Mouse (Mus musculus): ENCODE measurements around the gene Grin2d. TPM values are rescaled to one million over a fixed set of nuclear protein-coding genes. Genes with fewer than 3 reads are reported as not detected.
"Not testable (repeated sequence)": the region's sequence is repeated elsewhere in the genome, so short reads cannot be mapped to it uniquely, and the experiment has no call there.

Gene Grin2d
- total RNA-seq, 2 experiments from 2014 or later, result 13.4 to 14.7 TPM

GRCm38 (mm10) chr7:45917004-45917704 is 39.0 kb upstream of the Grin2d start:
- peak overlapping the region; percentile 82 for H3K27ac ChIP-seq
- TF ChIP-seq CTCF (IDR thresholded peaks at IDR 0.05), result no peak
- intact Hi-C loops (cut with DNase I), result no loop called here
- no peak for DNase-seq (ENCODE audit: extremely low spot score in 1 of 2, low spot score in 2 of 2)
- H3K4me3 ChIP-seq, result peak overlapping the region; percentile 48

- intact Hi-C loops (cut with DNase I), result no loop called here
- Histone ChIP-seq H3K27ac (peak overlapping the region; percentile 86), H3K4me3 (peak overlapping the region; percentile 48)
- peak; percentile 52 to 75 for DNase-seq (ENCODE audit: extremely low spot score in 1 of 2, low spot score in 2 of 2)
- TF ChIP-seq CTCF (IDR thresholded peaks at IDR 0.05), result no peak
Observed at GRCm38 (mm10) chr7:45916056-45917003, 38.2 kb upstream of the Grin2d start.

DNA sequence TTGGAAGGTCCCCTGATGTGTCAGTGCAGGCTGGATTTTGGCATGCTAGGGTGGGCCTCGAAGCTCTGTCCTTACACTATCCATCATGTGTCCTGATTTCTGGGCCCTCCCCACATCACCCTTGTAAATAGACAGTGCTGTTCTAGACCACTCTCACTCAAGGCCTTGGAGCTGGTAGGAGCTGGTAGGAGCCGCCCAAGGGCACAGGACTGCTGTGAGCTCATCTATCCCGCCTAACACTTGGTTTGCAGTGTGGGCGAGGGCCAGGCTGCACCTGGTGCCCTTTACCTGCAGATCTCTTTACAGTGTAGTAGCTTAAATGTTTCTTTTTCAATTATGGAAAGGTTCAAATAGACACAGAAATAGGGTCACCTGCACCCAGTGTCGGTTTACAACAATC is 36.8 kb upstream of the Grin2d start:
- TF ChIP-seq CTCF (IDR thresholded peaks at IDR 0.05), result no peak
- H3K27ac ChIP-seq, result no peak overlapping the region
- intact Hi-C loops (cut with DNase I), result no loop called here
- no peak overlapping the region for H3K4me3 ChIP-seq
- no peak for DNase-seq (ENCODE audit: extremely low spot score in 1 of 2, low spot score in 2 of 2)

- no peak overlapping the region for H3K27ac ChIP-seq
- DNase-seq (ENCODE audit: extremely low spot score in 1 of 2, low spot score in 2 of 2), result no peak
- intact Hi-C loops (cut with DNase I), result no loop called here
- TF ChIP-seq CTCF (IDR thresholded peaks at IDR 0.05), result no peak
- H3K4me3 ChIP-seq, result no peak overlapping the region
Observed at GRCm38 (mm10) chr7:45914067-45914466, 35.9 kb upstream of the Grin2d start.

GRCm38 (mm10) chr7:45909145-45909544 is 31.0 kb upstream of the Grin2d start:
- no peak for DNase-seq (ENCODE audit: extremely low spot score in 1 of 2, low spot score in 2 of 2)
- no peak overlapping the region for H3K27ac ChIP-seq
- TF ChIP-seq CTCF (IDR thresholded peaks at IDR 0.05), result no peak
- intact Hi-C loops (cut with DNase I), result no loop called here
- H3K4me3 ChIP-seq, result no peak overlapping the region

GRCm38 (mm10) chr7:45908384-45908783 is 30.2 kb upstream of the Grin2d start:
- no peak for TF ChIP-seq CTCF (IDR thresholded peaks at IDR 0.05)
- H3K4me3 ChIP-seq, result no peak overlapping the region
- no peak overlapping the region for H3K27ac ChIP-seq
- intact Hi-C loops (cut with DNase I), result no loop called here
- no peak for DNase-seq (ENCODE audit: extremely low spot score in 1 of 2, low spot score in 2 of 2)

- no peak for TF ChIP-seq CTCF (IDR thresholded peaks at IDR 0.05)
- DNase-seq (ENCODE audit: extremely low spot score in 1 of 2, low spot score in 2 of 2), result no peak
- Histone ChIP-seq H3K4me3 (no peak overlapping the region), H3K27ac (no peak overlapping the region)
- intact Hi-C loops (cut with DNase I), result no loop called here
Observed at GRCm38 (mm10) chr7:45906622-45907021, 28.4 kb upstream of the Grin2d start.

DNA sequence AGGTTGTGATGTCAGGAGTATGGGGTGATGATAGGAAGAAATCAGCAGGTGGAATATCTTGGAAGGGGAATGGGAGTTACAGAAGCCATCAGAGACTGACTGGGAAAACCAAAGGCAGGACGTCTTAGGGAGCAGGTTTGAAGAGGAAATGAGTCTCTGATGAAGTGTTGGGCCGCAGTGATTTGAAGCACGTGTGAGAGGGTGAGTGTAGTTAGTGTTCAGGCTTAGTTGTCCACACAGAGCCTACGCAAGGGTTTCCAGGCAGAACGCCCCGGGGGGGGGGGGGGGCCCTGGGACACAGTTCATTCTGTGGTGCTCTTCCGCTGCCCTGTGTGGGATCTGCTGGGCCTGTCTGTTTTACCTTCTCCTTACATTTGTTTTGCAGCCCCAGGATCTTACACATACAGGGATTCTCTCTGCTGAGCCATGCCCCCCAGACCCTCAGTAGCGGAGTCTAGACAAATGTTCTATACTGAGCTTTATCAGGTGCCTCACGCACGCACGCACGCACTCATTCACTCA is 24.4 kb upstream of the Grin2d start:
- no peak overlapping the region for H3K4me3 ChIP-seq
- intact Hi-C loops (cut with DNase I), result no loop called here
- DNase-seq (ENCODE audit: extremely low spot score in 1 of 2, low spot score in 2 of 2), result no peak
- no peak overlapping the region for H3K27ac ChIP-seq
- no peak for TF ChIP-seq CTCF (IDR thresholded peaks at IDR 0.05)

DNA sequence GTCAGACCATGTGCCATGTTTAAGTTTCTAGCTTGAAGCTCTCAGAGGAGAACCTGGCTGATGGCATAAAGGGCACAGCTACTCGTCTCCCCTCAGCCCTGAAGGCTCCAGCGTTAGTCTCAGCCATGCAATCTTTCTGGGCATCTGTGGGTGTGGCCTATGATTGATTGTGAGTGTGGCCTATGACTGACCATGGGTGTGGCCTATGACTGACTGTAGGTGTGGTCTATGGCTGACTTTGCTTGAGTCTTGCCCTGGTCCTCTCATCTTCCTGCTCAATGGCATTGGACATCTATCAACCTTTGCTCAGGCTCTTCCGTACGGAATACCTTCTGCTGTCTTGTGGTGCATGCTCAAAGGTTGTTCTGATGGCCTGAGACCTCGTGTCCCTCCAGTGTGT is 23.4 kb upstream of the Grin2d start:
- H3K4me3 ChIP-seq, result no peak overlapping the region
- H3K27ac ChIP-seq, result no peak overlapping the region
- no peak for DNase-seq (ENCODE audit: extremely low spot score in 1 of 2, low spot score in 2 of 2)
- no peak for TF ChIP-seq CTCF (IDR thresholded peaks at IDR 0.05)
- intact Hi-C loops (cut with DNase I), result no loop called here

- H3K4me3 ChIP-seq, result not testable (repeated sequence)
- TF ChIP-seq CTCF (IDR thresholded peaks at IDR 0.05), result peak; percentile 50
Observed at GRCm38 (mm10) chr7:45898125-45898524, 19.9 kb upstream of the Grin2d start.

DNA sequence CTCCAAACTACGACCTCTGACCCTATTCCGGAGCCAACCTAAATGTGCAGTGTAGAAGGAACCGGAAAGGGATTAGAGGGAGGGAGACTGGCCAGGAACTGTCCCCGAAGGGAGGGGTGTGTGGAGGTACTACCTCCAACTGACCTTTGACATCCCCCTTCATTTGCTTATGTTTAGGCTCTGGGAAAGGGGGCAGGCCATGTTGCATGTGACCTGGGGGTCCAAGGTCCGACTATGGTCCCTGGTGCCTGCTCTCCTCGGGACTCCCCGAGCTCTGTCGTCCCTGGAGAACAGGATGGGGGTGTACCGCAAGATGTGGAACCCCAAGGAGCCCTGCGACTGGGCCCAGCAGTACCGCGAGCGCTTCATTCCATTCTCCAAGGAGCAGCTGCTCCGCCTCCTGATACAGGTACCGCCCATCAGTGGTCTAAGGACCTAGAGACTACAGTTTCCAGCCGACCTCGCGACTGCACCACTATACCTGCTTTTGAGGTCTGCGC is 19.1 kb upstream of the Grin2d start:
- intact Hi-C loops (cut with DNase I), result loop anchor here (2.0 kb wide), 1 partner anchor 25 kb away; no protein-coding TSS in a partner anchor
- peak; percentile 53 to 55 for DNase-seq (ENCODE audit: extremely low spot score in 1 of 2, low spot score in 2 of 2)
- no peak for TF ChIP-seq CTCF (IDR thresholded peaks at IDR 0.05)
- H3K27ac ChIP-seq, result peak overlapping the region; percentile 94
- peak overlapping the region; percentile 69 for H3K4me3 ChIP-seq

More at GRCm38 (mm10) chr7:45898125-45898524, 19.9 kb upstream of the Grin2d start:
- DNase-seq (ENCODE audit: extremely low spot score in 1 of 2, low spot score in 2 of 2); intact Hi-C loops (cut with DNase I): not testable (repeated sequence)
- peak overlapping the region; percentile 94; the same call in 1 of the 2 replicates for H3K27ac ChIP-seq
